Mouse (Mus musculus) cortical plate, adult 2 months (tissue): ENCODE measurements around the gene Kirrel.

Source experiments
- CTCF ChIP-seq: fragments of 200-500 bp; IDR thresholded peaks from 2 replicates; pipeline ENCODE4 v1.5.1; 2011; ENCODE audit warnings: mild to moderate bottlenecking, control low read depth, low read length; ENCODE audit not compliant: insufficient read depth; ENCODE audit errors: extremely low read depth
- POLR2A ChIP-seq: fragments of 200-500 bp; IDR thresholded peaks from 2 replicates; pipeline ENCODE4 v1.6.1; 2011; ENCODE audit warnings: mild to moderate bottlenecking, low read length, control low read depth; ENCODE audit not compliant: insufficient read depth; ENCODE audit errors: extremely low read depth

DNA sequence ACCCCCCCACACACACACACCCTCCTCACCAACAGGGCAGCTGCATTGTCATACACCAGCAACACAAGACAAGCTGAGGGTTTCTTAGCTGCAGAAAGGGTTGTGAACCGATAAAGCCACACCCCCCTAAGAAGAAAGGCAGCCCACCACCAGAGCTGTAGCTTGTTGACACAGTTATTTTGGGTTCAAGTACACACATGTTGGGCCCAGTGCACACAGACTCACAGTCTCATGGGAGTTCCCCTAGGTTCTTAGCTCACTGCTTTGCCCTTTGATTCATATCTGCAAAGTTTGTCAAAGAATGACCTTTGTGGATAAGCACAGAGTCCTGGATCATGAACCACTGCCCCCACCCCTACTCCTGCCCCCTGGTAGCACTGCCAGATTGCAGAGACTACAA lies 120.6 kb downstream of the Kirrel start:
- no peak for TF ChIP-seq CTCF
- no peak for TF ChIP-seq POLR2A
